Mouse (Mus musculus) frontal cortex, postnatal 25 days (tissue): Measurements from ENCODE around the gene Cryaa.

Experiments
- DNase-seq, 2 experiments: peaks; one replicate each; pipeline ENCODE4 v3.0.0; 2022; ENCODE audit warnings: low spot score in 2 of 2

Cryaa gene

GRCm38 (mm10) chr17:31705271-31706020, 27.8 kb downstream of the Cryaa start:
- peak in 1 of 2 experiments; percentile 43 for DNase-seq

DNA sequence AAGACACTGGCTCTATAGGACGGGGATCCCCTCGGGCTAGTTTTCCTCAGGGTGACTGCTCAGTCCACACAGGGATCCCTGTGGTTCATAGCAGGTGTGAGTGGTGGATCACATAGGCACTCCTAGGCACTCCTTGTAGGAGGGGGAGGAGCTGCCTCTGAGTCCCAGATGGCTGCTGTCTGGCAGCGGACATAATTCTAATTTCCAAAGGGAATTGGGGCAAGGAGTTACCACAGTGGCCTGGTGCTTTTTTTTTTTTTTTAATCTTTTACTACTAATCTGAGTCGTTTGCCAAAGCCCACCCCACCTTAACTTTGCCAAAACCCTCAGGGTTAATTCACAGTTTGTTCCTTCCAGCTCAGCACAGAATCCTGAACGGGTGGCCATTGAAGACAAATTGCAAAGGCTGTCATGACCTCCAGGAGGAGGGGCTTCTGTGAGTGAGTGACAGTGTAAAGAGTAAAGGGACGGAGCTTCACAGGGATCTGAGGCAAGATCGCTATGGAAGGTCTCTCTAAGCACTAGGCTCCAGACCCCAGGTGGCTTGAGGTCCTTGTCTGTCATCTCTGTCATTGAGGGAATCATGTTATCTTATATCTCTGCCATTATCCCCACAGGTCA, 31.6 kb downstream of the Cryaa start:
- no peak for DNase-seq

DNA sequence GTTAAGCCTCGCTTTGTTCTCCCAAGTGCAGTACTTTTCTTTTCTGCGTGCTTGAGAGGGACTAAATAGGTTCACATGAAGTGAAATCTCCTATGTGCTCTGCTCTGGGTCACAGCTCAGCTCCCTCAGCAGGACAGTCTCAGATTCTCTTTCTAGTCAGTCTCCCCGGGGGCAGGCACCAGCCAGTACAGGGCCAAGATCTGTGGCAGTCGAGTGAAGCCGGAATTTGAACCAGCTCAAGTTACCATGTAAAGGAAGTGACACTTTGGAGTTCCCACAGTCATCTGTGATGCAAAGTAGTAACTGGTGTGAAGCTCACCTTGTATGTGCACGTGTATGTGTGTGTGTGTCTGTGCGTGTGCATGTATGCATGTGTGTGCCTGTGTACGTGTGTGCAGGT, 32.8 kb downstream of the Cryaa start:
- no peak for DNase-seq

- no peak for DNase-seq
These were observed 36.1 kb downstream of the Cryaa start for GRCm38 (mm10) chr17:31713709-31714108.

DNA sequence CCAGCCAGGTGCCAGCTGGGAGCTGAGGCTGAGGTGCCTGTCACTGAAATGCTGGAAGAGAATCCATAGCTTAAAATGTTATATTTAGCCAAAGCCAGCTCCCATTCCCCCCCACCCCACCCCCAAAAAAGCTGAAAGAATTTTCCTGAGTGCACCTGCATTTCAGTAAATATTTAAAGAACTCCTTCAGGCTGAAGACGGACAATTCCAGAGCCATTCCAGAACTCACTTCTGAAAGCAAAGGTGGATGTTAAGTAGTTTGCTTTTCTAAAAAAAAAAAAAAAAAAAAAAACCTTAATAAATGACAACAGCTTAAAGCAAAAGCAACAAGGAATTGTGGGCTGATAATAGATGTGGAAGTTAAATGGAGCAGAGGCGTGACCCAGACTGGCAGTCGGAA, 36.5 kb downstream of the Cryaa start:
- DNase-seq, result no peak

DNA sequence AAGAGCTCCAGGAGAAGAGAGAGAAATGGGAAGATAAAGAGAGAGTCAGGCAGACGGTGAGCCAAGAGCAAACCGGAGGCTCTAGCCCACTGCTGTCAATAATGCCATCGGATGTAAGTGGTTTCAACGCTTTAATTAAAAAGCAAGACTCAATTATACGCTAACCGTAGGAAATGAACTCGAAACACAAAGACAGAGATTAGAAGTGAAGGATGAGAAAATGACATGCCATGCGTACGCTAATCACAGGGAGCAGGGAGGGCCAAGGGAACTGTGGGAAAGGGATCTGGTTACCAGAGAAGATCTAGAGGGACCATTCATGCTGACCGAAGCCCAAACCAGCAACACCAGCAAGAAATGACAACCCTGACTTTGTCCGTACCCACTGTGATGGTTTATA, 37.4 kb downstream of the Cryaa start:
- DNase-seq, result no peak

GRCm38 (mm10) chr17:31721637-31722036, 44.0 kb downstream of the Cryaa start:
- no peak for DNase-seq

DNA sequence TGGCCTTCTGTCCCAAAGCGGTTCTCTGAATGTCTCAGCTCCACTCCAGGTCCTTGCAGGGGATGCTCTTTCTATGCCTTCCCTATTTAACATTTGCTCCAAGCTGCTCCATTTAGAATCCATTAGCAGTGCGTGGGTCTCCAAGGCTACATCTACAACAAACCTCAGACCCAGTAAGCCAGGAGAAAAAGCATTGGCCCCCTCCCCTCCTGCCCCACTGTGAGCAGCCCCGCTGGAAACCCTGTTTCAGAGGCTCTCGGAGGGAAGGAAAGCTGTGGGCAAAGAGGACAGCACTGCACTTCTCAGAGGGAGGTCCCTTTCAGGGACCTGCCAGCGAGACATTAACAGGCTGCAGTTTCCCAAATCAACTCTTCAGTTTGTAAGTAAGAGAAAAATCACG, 47.8 kb downstream of the Cryaa start:
- no peak for DNase-seq

GRCm38 (mm10) chr17:31726216-31726615, 48.6 kb downstream of the Cryaa start:
- no peak for DNase-seq

GRCm38 (mm10) chr17:31727230-31727629, 49.6 kb downstream of the Cryaa start:
- DNase-seq, result no peak

DNA sequence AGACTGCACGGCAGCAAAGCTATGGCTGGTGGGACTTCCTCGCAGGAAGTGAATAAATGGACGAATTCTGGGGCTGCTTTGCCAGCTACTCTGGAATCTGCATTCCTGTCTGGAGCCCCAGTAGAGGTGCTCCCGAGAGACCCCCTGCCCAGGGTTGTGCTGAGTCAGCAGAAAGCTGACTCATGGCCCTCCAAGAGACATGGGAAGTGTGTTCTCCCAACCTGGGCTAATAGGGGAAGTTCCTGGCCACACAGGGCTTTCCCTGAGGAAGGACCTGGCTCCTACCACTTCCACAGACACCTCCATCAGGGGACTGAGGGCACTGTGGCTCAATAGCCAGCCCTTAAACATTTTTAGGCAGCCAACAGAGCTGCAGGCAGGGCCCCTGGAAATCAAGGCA, 50.4 kb downstream of the Cryaa start:
- DNase-seq, result no peak

GRCm38 (mm10) chr17:31728968-31729501, 51.4 kb downstream of the Cryaa start:
- DNase-seq, result no peak

GRCm38 (mm10) chr17:31731038-31731437, 53.4 kb downstream of the Cryaa start:
- DNase-seq, result no peak
